Mouse (Mus musculus) ovary, postnatal 36 days (tissue): ENCODE data around the gene Asb13.

Source experiments
- DNase-seq: peaks from one replicate; pipeline ENCODE4 v3.0.0; 2022; ENCODE audit warnings: low spot score, mixed read lengths

The Asb13 gene

GRCm38 (mm10) chr13:3633895-3634811, at the start of gene Asb13:
TSS of gene Asb13 (plus strand) at chr13:3634032.
- DNase-seq, result peak; percentile 83

DNA sequence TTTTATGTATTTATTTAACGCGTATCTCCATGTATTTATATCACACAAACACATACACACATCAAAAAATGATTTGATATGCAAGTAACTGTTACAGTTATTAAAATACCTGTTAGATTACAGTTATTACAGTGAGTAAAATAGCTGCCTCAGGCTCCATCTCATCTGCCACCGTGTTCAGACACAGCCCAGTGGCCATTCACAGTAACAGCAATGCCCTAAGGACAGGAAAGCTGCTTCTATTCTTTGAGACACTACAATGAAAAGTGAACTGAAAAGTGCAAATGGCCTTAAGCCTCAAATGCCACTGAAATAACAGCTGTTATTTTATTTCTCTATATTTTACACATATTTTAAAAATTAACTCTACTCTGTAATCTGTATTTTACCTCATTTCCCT, 43.0 kb upstream of the Asb13 start:
- no peak for DNase-seq

DNA sequence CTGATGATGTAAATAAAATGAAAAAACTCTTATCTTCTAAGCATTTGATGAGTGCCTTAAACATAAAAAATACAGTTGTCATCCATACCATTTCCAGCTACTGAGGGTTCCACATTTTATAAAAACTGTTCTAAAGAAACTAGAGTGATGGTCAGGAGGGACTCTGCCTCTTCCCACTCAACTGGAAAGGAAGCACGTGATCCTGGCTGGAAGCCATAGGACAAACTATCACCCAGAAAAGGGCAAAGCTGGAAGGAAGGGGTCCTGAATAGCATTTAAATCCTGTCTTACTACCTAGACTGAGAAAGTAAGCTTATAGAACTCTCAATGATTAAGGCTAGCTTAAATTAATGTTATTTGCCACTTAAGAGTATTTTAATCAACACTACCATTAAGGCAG, 39.5 kb upstream of the Asb13 start:
- no peak for DNase-seq

DNA sequence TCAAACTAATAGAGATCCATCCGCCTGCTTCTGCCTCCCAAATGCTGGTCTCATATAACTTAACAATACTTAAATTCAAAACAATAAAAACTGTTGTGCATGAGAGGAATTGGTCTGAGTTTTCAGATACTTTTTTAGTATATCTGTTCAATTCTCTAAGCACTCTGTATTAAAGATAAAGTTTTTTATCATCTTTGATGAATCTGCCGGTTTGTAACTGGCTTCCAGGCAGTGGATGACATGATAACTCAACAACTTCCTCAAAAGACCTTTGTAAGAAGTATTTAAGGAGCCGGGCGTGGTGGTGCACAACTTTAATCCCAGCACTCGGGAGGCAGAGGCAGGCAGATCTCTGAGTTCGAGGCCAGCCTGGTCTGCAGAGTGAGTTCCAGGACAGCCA, 37.6 kb upstream of the Asb13 start:
- no peak for DNase-seq

DNA sequence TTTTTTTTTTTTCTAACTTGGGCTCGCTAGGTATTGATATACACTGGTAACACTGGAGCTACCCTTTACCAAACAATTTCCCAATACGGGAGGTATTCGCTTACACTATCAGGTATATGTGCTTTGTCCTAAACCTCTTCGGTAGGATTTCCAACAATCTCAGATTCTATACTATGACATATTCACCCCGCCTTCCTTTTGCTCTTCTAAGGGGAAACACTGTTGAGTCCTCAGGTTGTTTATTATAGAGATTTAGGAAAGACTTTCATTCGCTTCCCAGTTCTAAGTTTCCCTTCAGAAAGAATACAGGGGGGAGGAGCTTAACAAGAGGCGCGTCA, 24.1 kb upstream of the Asb13 start:
- no peak for DNase-seq

GRCm38 (mm10) chr13:3610118-3610794, 23.6 kb upstream of the Asb13 start:
- DNase-seq, result no peak

GRCm38 (mm10) chr13:3610795-3611438, 22.9 kb upstream of the Asb13 start, which contains the start of gene Fam208b:
TSS of gene Fam208b (minus strand) at chr13:3611108.
- DNase-seq, result peak; percentile 96

GRCm38 (mm10) chr13:3627139-3627538, 6.7 kb upstream of the Asb13 start:
- DNase-seq, result no peak

DNA sequence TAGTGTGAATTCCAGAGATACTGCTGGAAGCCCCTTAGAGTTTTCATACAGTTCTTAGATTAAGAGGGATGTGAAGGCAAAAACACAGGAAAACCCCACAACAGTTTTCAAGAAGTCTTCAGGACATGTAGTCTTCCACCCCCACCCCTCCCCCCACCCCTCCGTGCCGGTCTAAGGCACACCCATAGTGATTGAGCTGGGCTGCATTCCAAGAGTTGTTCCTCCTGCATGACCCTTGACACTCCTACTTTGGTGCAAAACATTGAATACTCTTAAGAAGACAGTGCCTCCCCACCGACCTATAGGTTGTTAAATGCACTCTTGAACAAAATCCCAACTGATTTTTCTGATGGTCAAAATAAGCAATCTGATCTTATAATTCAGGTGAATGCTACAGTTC, 5.7 kb upstream of the Asb13 start:
- DNase-seq, result no peak

DNA sequence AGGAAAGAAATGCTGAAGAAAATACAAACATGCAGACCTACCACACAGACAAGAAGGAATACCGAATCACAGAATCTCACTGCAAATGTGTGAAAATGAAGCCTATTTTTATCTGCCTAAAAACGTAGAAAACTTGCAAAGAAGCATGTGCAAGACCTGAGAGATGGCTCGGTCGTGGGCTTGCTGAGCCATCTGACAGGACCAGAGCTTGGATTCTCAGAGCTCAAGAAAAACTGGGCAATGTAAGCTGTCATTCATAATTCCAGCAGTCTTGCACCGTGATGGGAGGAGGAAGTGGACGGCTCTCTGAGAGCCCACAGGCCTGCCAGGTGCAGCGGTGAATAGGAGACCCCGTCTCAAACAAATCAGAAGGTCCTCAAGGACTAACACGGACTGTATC, 1.3 kb upstream of the Asb13 start:
- no peak for DNase-seq

- DNase-seq, result no peak
These were observed 701 bp upstream of the Asb13 start for GRCm38 (mm10) chr13:3633131-3633530.

- no peak for DNase-seq
These were observed 1.2 kb downstream of the Asb13 start for GRCm38 (mm10) chr13:3635076-3635475.

DNA sequence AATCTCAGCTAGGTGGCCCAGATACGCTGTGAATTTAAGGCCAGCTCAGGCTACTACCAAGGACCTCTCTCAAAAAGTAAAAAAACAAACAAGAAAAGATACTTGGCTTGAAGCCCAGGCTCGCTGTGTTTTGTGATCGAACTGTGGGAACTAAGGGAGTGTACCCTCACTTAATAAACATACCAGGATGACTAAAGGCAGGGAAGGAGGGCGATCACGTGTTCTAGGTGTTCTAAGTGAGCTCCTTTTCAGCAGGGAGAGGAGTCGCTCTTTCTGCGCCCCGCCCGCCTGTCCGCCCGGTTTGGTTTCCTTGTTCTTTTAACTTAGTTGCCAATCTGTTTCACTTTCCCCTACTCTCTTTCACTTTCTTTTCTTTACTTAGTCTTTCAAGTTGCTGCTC, 3.0 kb downstream of the Asb13 start:
- DNase-seq, result peak; percentile 15

- DNase-seq, result peak; percentile 11
These were observed 8.2 kb downstream of the Asb13 start for GRCm38 (mm10) chr13:3642049-3642448.

- DNase-seq, result no peak
These were observed 8.7 kb downstream of the Asb13 start for GRCm38 (mm10) chr13:3642538-3642937.

GRCm38 (mm10) chr13:3644871-3645270, 11.0 kb downstream of the Asb13 start:
- no peak for DNase-seq

DNA sequence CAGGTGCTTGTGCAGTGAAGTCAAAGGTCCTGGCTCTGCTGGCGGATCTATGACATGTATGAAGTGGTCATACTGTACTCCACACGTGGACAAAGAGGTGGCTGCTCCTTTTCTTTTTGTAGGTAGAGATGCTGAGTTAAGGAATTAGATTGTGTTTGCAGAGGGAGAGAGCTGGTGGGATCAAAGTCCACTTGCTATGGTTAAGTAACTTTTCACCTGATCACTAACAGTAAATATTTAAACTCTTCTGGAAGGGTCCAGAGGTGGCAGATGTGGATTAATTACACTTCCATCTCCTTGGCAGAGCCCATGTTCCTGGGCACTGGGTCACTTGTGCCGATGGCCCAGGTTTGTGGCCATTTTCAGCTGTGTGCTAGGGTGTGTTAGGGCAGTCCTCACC, 12.1 kb downstream of the Asb13 start:
- no peak for DNase-seq

DNA sequence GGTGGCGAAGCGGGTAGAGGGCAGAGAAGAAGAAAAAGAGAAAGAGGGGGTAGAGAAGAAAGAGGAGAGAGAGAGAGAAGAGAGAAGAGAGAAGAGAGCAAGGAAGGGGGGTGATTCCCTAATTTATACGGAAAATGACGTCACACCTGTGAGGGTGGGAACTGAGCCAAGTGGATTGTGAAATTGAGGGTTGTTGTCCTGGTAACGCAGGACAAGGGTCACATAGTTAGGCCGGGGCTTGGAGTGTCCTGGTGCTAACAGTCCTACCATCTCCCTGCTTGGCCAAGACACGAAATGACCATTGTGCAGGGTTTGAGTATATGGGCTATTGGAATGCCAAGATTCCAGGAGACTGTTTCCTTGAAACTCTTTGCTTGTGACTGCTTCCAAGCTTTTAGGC, 12.7 kb downstream of the Asb13 start:
- DNase-seq, result no peak

DNA sequence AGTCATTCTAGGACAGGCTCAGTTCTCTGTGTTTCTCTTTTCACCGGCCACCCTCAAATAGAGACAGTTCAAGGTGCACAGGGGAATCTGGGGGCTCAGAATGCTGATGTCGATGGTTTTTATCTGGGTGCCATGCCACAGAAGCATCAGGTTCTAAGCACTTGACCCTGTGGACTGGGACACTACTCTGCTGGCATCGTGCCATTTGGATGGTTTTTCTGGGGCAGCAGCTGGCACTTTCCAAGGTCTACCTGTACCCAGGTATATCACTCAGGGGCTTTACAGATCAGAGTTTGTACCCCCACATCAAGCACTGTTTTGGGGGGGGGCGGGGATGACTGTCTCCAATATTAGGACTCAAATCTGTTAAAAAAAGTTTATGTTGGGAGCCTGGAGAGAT, 16.7 kb downstream of the Asb13 start:
- no peak for DNase-seq

- no peak for DNase-seq
These were observed 20.6 kb downstream of the Asb13 start for GRCm38 (mm10) chr13:3654432-3654831.

DNA sequence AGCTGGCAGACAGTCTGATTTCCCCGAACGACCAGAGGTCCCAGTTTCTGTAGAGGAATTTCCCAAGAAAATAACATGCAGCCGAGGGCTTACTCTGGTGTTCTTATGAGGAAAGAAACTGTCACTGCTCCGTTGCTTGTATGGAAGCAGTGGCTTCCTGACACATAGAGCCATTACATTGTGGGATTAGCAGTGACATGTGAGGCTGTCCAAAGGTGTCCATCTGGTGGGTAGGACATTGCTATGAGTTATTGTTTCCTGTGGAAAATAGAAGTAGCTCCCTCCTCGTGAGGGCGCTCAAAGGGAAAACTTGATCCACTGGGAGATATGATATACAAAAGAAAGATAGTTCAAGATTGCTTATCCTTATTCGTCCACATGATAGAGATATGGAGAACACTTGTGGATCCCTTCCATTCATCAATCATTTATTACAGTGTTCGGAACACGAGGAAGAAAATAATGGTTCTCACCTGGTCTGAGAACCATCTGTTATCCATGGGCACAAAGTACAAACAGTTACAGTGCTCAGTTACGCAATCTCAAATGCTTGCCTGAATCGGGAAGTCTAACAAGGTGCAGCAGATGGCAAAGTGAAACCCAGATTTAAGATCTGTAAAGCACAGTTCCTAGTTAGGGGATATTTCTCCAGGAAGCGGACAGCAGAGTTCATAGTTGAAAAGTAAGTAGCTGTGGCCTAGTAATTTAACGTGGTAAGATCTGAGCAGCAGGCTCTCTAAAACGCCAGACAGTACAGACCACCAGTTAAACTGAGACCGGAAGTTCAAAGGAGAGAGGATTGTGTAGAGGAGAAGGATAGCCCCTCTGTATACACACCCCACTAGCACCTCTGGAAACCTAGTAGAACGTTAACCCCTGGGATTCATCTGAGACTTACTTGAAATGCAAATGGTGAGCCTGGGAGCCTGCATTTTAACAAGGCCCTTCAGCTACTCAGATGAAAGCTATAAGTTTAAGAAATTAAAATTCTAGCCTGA, 25.6 kb downstream of the Asb13 start:
- no peak for DNase-seq

- no peak for DNase-seq
These were observed 30.4 kb downstream of the Asb13 start for GRCm38 (mm10) chr13:3664241-3664640.
